Mouse (Mus musculus) midbrain, embryonic 11.5 days (tissue): Measurements from ENCODE around the gene Olfr243. TPM values are rescaled to one million over a fixed set of nuclear protein-coding genes. Genes with fewer than 3 reads are reported as not detected.
"Not testable (repeated sequence)": the region's sequence is repeated elsewhere in the genome, so short reads cannot be mapped to it uniquely, and the experiment has no call there.

Experiments used
- ATAC-seq: fragments of 200-750 bp; cut with Nextera tagmentation; 2 replicates; pipeline ENCODE4 v1.8.0; 2017; ENCODE audit warnings: moderate TSS enrichment, moderate library complexity; ENCODE audit not compliant: low FRiP score
- DNase-seq: peaks from one replicate; pipeline ENCODE4 v3.0.0; 2015; ENCODE audit warnings: low spot score; ENCODE audit errors: missing footprints
- H3K27ac ChIP-seq: fragments of 300-500 bp; sonication (generic); 2 replicates; pipeline ENCODE4 v1.5.1; 2014; ENCODE audit warnings: low read depth, low read length
- H3K27me3 ChIP-seq: fragments of 300-500 bp; sonication (generic); 2 replicates; pipeline ENCODE4 v1.6.1; 2014; ENCODE audit warnings: mild to moderate bottlenecking, low read length, moderate library complexity, mixed read lengths; ENCODE audit not compliant: control insufficient read depth, insufficient read depth
- H3K36me3 ChIP-seq: fragments of 300-500 bp; sonication (generic); 2 replicates; pipeline ENCODE4 v1.6.1; 2014; ENCODE audit warnings: mild to moderate bottlenecking, low read length, moderate library complexity, mixed read lengths; ENCODE audit not compliant: control insufficient read depth, insufficient read depth
- H3K4me1 ChIP-seq: fragments of 300-500 bp; sonication (generic); 2 replicates; pipeline ENCODE4 v1.6.1; 2014; ENCODE audit warnings: low read length; ENCODE audit not compliant: control insufficient read depth, insufficient read depth
- H3K4me2 ChIP-seq: fragments of 300-500 bp; sonication (generic); 2 replicates; pipeline ENCODE4 v1.6.1; 2014; ENCODE audit warnings: mild to moderate bottlenecking, moderate library complexity
- H3K4me3 ChIP-seq: fragments of 300-500 bp; sonication (generic); 2 replicates; pipeline ENCODE4 v1.5.1; 2014; ENCODE audit warnings: low read depth, low read length
- H3K9ac ChIP-seq: fragments of 300-500 bp; sonication (generic); 2 replicates; pipeline ENCODE4 v1.6.1; 2014; ENCODE audit warnings: low read length
- H3K9me3 ChIP-seq: fragments of 300-500 bp; sonication (generic); 2 replicates; pipeline ENCODE4 v1.6.1; 2016; ENCODE audit warnings: low read length; ENCODE audit not compliant: control insufficient read depth
- WGBS: fragments of 180-500 bp; shearing (Covaris S2); extraction: QIAGEN DNeasy Blood & Tissue Kit; methylation state at CpG from one replicate; pipeline ENCODE4 v1.1.7; 2014; 5-methylcytosine and 5-hydroxymethylcytosine counted together
- polyA plus RNA-seq: library from polyadenylated mRNA; unstranded; fragments of >200 nt; fragmentation: Nextera tagmentation; extraction: Ambion mirVana; gene quantifications from 2 replicates; pipeline ENCODE4 v1.2.1, GENCODE M21; 2014

Gene Olfr243
- polyA plus RNA-seq, 1 experiment from 2014 or later: not detected

DNA sequence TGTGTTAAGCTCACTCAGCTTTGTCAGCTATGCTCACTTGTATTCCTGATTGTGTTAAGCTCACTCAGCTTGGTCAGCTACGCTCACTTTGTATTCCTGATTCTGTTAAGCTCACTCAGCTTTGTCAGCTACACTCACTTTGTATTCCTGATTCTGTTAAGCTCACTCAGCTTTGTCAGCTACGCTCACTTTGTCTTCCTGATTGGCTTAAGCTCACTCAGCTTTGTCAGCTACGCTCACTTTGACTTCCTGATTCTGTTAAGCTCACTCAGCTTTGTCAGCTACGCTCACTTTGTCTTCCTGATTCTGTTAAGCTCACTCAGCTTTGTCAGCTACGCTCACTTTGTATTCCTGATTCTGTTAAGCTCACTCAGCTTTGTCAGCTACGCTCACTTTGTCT lies 47.7 kb downstream of the Olfr243 start:
- not testable (repeated sequence) for H3K4me1 ChIP-seq, H3K9ac ChIP-seq, H3K27me3 ChIP-seq, H3K36me3 ChIP-seq, DNase-seq, H3K9me3 ChIP-seq, H3K27ac ChIP-seq, H3K4me3 ChIP-seq, ATAC-seq, H3K4me2 ChIP-seq
- WGBS: 92% methylated on average over 6 of the region's 6 CpGs

DNA sequence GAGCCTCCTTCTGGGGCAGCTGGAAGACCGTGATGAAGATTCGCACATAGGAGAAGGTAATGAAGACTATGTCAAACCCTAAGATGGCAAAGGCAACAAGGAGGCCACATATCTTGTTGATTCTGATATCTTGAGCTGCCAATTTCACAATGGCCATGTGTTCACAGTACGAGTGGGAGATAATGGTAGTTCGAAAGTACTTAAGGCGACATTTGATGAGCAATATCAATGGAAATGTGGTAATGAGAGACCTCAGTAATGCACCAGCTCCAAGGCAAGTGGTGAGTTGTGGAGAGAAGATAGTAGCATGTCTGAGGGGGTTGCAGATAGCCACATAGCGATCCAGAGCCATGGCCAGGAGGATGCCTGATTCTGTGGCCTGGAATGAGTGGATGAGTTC lies 53.2 kb downstream of the Olfr243 start:
- WGBS: 94% methylated on average over 6 of the region's 6 CpGs

More for the DNA sequence above, 53.2 kb downstream of the Olfr243 start:
- not testable (repeated sequence) for ATAC-seq, DNase-seq, H3K4me3 ChIP-seq, H3K27ac ChIP-seq, H3K4me1 ChIP-seq, H3K36me3 ChIP-seq, H3K9me3 ChIP-seq, H3K4me2 ChIP-seq, H3K9ac ChIP-seq, H3K27me3 ChIP-seq

Other genes starting within 250 kb of the Olfr243 start
- not detected in 2 replicates for gene Olfr608, start 244.8 kb upstream of the Olfr243 start, polyA plus RNA-seq
- gene Olfr609, start 216.6 kb upstream of the Olfr243 start, polyA plus RNA-seq: not detected in 2 replicates
- gene Olfr610, start 202.5 kb upstream of the Olfr243 start, polyA plus RNA-seq: not detected in 2 replicates
- gene Olfr611, start 193.8 kb upstream of the Olfr243 start, polyA plus RNA-seq: not detected in 2 replicates
- gene Olfr612, start 172.0 kb upstream of the Olfr243 start, polyA plus RNA-seq: not detected in 2 replicates
- not detected in 2 replicates for gene Olfr613, start 166.6 kb upstream of the Olfr243 start, polyA plus RNA-seq
- not detected in 2 replicates for gene Olfr615, start 158.6 kb upstream of the Olfr243 start, polyA plus RNA-seq
- not detected in 2 replicates for gene Olfr616, start 145.5 kb upstream of the Olfr243 start, polyA plus RNA-seq
- not detected in 2 replicates for gene Olfr617, start 141.6 kb upstream of the Olfr243 start, polyA plus RNA-seq
- gene Olfr618, start 124.6 kb upstream of the Olfr243 start, polyA plus RNA-seq: not detected in 2 replicates
- not detected in 2 replicates for gene Olfr619, start 114.1 kb upstream of the Olfr243 start, polyA plus RNA-seq
- not detected in 2 replicates for gene Olfr620, start 102.1 kb upstream of the Olfr243 start, polyA plus RNA-seq
- gene Olfr622, start 72.0 kb upstream of the Olfr243 start, polyA plus RNA-seq: not detected in 2 replicates
- gene Olfr623, start 51.0 kb upstream of the Olfr243 start, polyA plus RNA-seq: not detected in 2 replicates
- 0.03 and 0.04 TPM in 2 replicates for gene Olfr624, start 43.5 kb upstream of the Olfr243 start, polyA plus RNA-seq
- not detected in 2 replicates for gene Olfr625-ps1, start 32.0 kb upstream of the Olfr243 start, polyA plus RNA-seq
- gene Olfr628, start 15.7 kb downstream of the Olfr243 start, polyA plus RNA-seq: not detected in 2 replicates
- gene Olfr629, start 30.3 kb downstream of the Olfr243 start, polyA plus RNA-seq: not detected in 2 replicates
- gene Olfr630, start 42.7 kb downstream of the Olfr243 start, polyA plus RNA-seq: not detected in 2 replicates
- gene Olfr69, start 56.9 kb downstream of the Olfr243 start, polyA plus RNA-seq: not detected in 2 replicates
- gene Olfr68, start 65.0 kb downstream of the Olfr243 start, polyA plus RNA-seq: not detected in 2 replicates
- not detected in 2 replicates for gene Olfr67, start 77.2 kb downstream of the Olfr243 start, polyA plus RNA-seq
- 767 and 794 TPM in 2 replicates for gene Hbb-bt, start 99.3 kb downstream of the Olfr243 start, polyA plus RNA-seq
- 259 and 279 TPM in 2 replicates for gene Hbb-bs, start 113.4 kb downstream of the Olfr243 start, polyA plus RNA-seq
- not detected in 2 replicates for gene Hbb-bh2, start 125.8 kb downstream of the Olfr243 start, polyA plus RNA-seq
- gene Hbb-bh1, start 128.5 kb downstream of the Olfr243 start, polyA plus RNA-seq: 2,751 and 2,795 TPM in 2 replicates
- 11,345 and 11,485 TPM in 2 replicates for gene Hbb-y, start 138.5 kb downstream of the Olfr243 start, polyA plus RNA-seq
- not detected in 2 replicates for gene Olfr66, start 171.6 kb downstream of the Olfr243 start, polyA plus RNA-seq
- not detected in 2 replicates for gene Olfr64, start 179.8 kb downstream of the Olfr243 start, polyA plus RNA-seq
- not detected in 2 replicates for gene Olfr65, start 188.8 kb downstream of the Olfr243 start, polyA plus RNA-seq
- gene Olfr631, start 214.2 kb downstream of the Olfr243 start, polyA plus RNA-seq: not detected in 2 replicates
- gene Olfr632, start 219.7 kb downstream of the Olfr243 start, polyA plus RNA-seq: not detected in 2 replicates
- gene Olfr633, start 229.8 kb downstream of the Olfr243 start, polyA plus RNA-seq: not detected in 2 replicates